Mouse (Mus musculus) adrenal gland, postnatal 0 days (tissue): ENCODE measurements around the gene Klrc3. TPM values are rescaled to one million over a fixed set of nuclear protein-coding genes. Genes with fewer than 3 reads are reported as not detected.

ENCODE experiments used
- microRNA-seq: library from miRNA; unstranded; fragments of <30 nt; microRNA quantifications from one replicate; pipeline ENCODE4, GENCODE M21; 2016; ENCODE audit warnings: borderline replicate concordance; ENCODE audit not compliant: insufficient number of aligned reads
- polyA plus RNA-seq: library from polyadenylated mRNA; unstranded; fragments of >200 nt; fragmentation: Nextera tagmentation; extraction: Ambion mirVana; gene quantifications from 2 replicates; pipeline ENCODE4 v1.2.1, GENCODE M21; 2015

Klrc3 gene
- not detected in 2 replicates for polyA plus RNA-seq

GRCm38 (mm10) chr6:129643237-129643636 lies at the start of gene Klrc3:
Gene Klrc3, minus strand, starts transcription at chr6:129643337.

GRCm38 (mm10) chr6:129678873-129679272 lies 35.7 kb upstream of the Klrc3 start, which contains the start of gene Klrc1:
Gene Klrc1, minus strand, starts transcription at chr6:129678973.

GRCm38 (mm10) chr6:129660589-129660988 lies 17.5 kb upstream of the Klrc3 start, which contains the start of gene Klrc2:
Gene Klrc2, minus strand, starts transcription at chr6:129660689.

GRCm38 (mm10) chr6:129623735-129624134 lies 19.4 kb downstream of the Klrc3 start, which contains the start of gene Klrk1:
Gene Klrk1, minus strand, starts transcription at chr6:129623864.

GRCm38 (mm10) chr6:129591508-129591907 lies 51.6 kb downstream of the Klrc3 start, which contains the start of gene Klrd1:
Gene Klrd1, plus strand, starts transcription at chr6:129591782.

Small RNA genes within 50 kb of the gene (microRNA-seq; reads per million reads assigned to microRNA genes)
- not detected for gene Mir680-1

Other genes with a start within 250 kb of the Klrc3 start
- gene Clec1b, start 246.0 kb downstream of the Klrc3 start, polyA plus RNA-seq, result 12.3 and 16.8 TPM in 2 replicates
- 0.20 and 0.23 TPM in 2 replicates for gene Clec9a, start 234.5 kb downstream of the Klrc3 start, polyA plus RNA-seq
- 7.5 and 9.7 TPM in 2 replicates for gene Clec1a, start 191.3 kb downstream of the Klrc3 start, polyA plus RNA-seq
- 0.17 TPM in 1 of 2 replicates, not detected in the other for gene Olr1, start 136.2 kb downstream of the Klrc3 start, polyA plus RNA-seq
- 0.74 and 1.8 TPM in 2 replicates for gene Tmem52b, start 130.8 kb downstream of the Klrc3 start, polyA plus RNA-seq
- 103 and 115 TPM in 2 replicates for gene Gabarapl1, start 110.2 kb downstream of the Klrc3 start, polyA plus RNA-seq
- not detected in 2 replicates for gene Klre1, start 65.4 kb downstream of the Klrc3 start, polyA plus RNA-seq
- 1.2 and 3.5 TPM in 2 replicates for gene Klrd1, start 51.6 kb downstream of the Klrc3 start, polyA plus RNA-seq
- gene Klrk1, start 19.5 kb downstream of the Klrc3 start, polyA plus RNA-seq, result 0.22 and 0.57 TPM in 2 replicates
- 0.06 and 0.17 TPM in 2 replicates for gene Klrc2, start 17.4 kb upstream of the Klrc3 start, polyA plus RNA-seq
- gene Klrc1, start 35.6 kb upstream of the Klrc3 start, polyA plus RNA-seq, result 0.44 and 0.85 TPM in 2 replicates
- gene Klri1, start 73.8 kb upstream of the Klrc3 start, polyA plus RNA-seq, result not detected in 2 replicates
- gene Klri2, start 97.1 kb upstream of the Klrc3 start, polyA plus RNA-seq, result 0.13 TPM in 1 of 2 replicates, not detected in the other
- not detected in 2 replicates for gene Gm156, start 140.9 kb upstream of the Klrc3 start, polyA plus RNA-seq
- gene Gm17631, start 219.3 kb upstream of the Klrc3 start, polyA plus RNA-seq, result not detected in 2 replicates
- 0.15 TPM in 1 of 2 replicates, not detected in the other for gene Klra17, start 233.3 kb upstream of the Klrc3 start, polyA plus RNA-seq